Mouse (Mus musculus) hindbrain, embryonic 10.5 days (tissue): ENCODE data around the gene Slc12a8. TPM values are rescaled to one million over a fixed set of nuclear protein-coding genes. Genes with fewer than 3 reads are reported as not detected.

ENCODE experiments used
- DNase-seq: peaks from one replicate; pipeline ENCODE4 v3.0.0-alpha.2; 2017; ENCODE audit warnings: low spot score
- H3K27ac ChIP-seq: fragments of 300-500 bp; sonication (generic); 2 replicates; pipeline ENCODE4 v1.5.1; 2016; ENCODE audit warnings: mild to moderate bottlenecking, moderate library complexity
- H3K27me3 ChIP-seq: fragments of 300-500 bp; sonication (generic); 2 replicates; pipeline ENCODE4 v1.6.1; 2016; ENCODE audit warnings: mild to moderate bottlenecking; ENCODE audit not compliant: poor library complexity, insufficient read depth, severe bottlenecking
- H3K36me3 ChIP-seq: fragments of 300-500 bp; sonication (generic); 2 replicates; pipeline ENCODE4 v1.6.1; 2016; ENCODE audit warnings: mild to moderate bottlenecking, moderate library complexity
- H3K4me1 ChIP-seq: fragments of 300-500 bp; sonication (generic); replicated peaks from 2 replicates; pipeline ENCODE4 v1.6.1; 2016; ENCODE audit warnings: mild to moderate bottlenecking
- H3K4me3 ChIP-seq: fragments of 300-500 bp; sonication (generic); 2 replicates; pipeline ENCODE4 v1.5.1; 2016; ENCODE audit warnings: mild to moderate bottlenecking, moderate library complexity
- H3K9me3 ChIP-seq: fragments of 300-500 bp; sonication (generic); 2 replicates; pipeline ENCODE4 v1.6.1; 2016; ENCODE audit warnings: mild to moderate bottlenecking, moderate library complexity
- WGBS: fragments of 180-500 bp; shearing (Covaris S2); methylation state at CpG from one replicate; pipeline ENCODE4 v1.1.7; 2016; 5-methylcytosine and 5-hydroxymethylcytosine counted together
- polyA plus RNA-seq: library from polyadenylated mRNA; unstranded; fragments of >200 nt; fragmentation: Nextera tagmentation; extraction: Ambion mirVana; gene quantifications from 2 replicates; pipeline ENCODE4 v1.2.1, GENCODE M21; 2016

Gene Slc12a8
- polyA plus RNA-seq, 1 experiment from 2014 or later: 0.81 TPM

- peak overlapping the region; percentile 94 for H3K27ac ChIP-seq
- no peak for DNase-seq
- H3K9me3 ChIP-seq: no peaks in the 10 kb centered on the region
- peaks cover 18% of the 10 kb centered on the region for H3K36me3 ChIP-seq
- H3K4me3 ChIP-seq: peak overlapping the region; percentile 71
- H3K27me3 ChIP-seq: peaks cover 6% of the 10 kb centered on the region; the same call in 1 of the 2 replicates
- peaks cover 81% of the 10 kb centered on the region for H3K4me1 ChIP-seq
- 88% methylated on average over 1 of the region's 1 CpGs for WGBS
These were observed 168.9 kb downstream of the Slc12a8 start for GRCm38 (mm10) chr16:33686056-33686455.

GRCm38 (mm10) chr16:33687724-33688123, 170.6 kb downstream of the Slc12a8 start:
- DNase-seq: no peak
- Histone ChIP-seq H3K27ac (peak overlapping the region; percentile 94), H3K4me3 (peak overlapping the region; percentile 71), H3K36me3 (peaks cover 27% of the 10 kb centered on the region), H3K4me1 (peaks cover 89% of the 10 kb centered on the region), H3K9me3 (no peaks in the 10 kb centered on the region), H3K27me3 (peaks cover 5% of the 10 kb centered on the region; the same call in 1 of the 2 replicates)
- 74% methylated on average over 3 of the region's 3 CpGs for WGBS

- Histone ChIP-seq H3K27ac (peak overlapping the region; percentile 85), H3K36me3 (peaks cover 57% of the 10 kb centered on the region)
These were observed 174.0 kb downstream of the Slc12a8 start for GRCm38 (mm10) chr16:33690975-33691747.

GRCm38 (mm10) chr16:33693553-33693952, 176.4 kb downstream of the Slc12a8 start:
- Histone ChIP-seq H3K4me1 (peaks cover 73% of the 10 kb centered on the region), H3K27ac (no peak overlapping the region), H3K36me3 (peaks cover 47% of the 10 kb centered on the region), H3K9me3 (no peaks in the 10 kb centered on the region), H3K27me3 (no peaks in the 10 kb centered on the region), H3K4me3 (no peak overlapping the region)
- DNase-seq: no peak
- 87% methylated on average over 1 of the region's 1 CpGs for WGBS

More at GRCm38 (mm10) chr16:33690975-33691747, 174.0 kb downstream of the Slc12a8 start:
- 0 out of 2 replicates have a peak, but pooled peaks cover 1% of the 10 kb centered on the region for H3K27me3 ChIP-seq
- WGBS: 86% methylated on average over 6 of the region's 6 CpGs
- no peaks in the 10 kb centered on the region for H3K9me3 ChIP-seq
- DNase-seq: no peak
- H3K4me1 ChIP-seq: peaks cover 75% of the 10 kb centered on the region
- H3K4me3 ChIP-seq: no peak overlapping the region

GRCm38 (mm10) chr16:33696811-33697575, 179.9 kb downstream of the Slc12a8 start:
- Histone ChIP-seq H3K4me1 (peaks cover 69% of the 10 kb centered on the region), H3K27ac (peak overlapping the region; percentile 83)

GRCm38 (mm10) chr16:33697576-33698276, 180.6 kb downstream of the Slc12a8 start:
- no peaks in the 10 kb centered on the region for H3K27me3 ChIP-seq
- no peak overlapping the region for H3K4me3 ChIP-seq
- H3K4me1 ChIP-seq: peaks cover 63% of the 10 kb centered on the region
- H3K36me3 ChIP-seq: peaks cover 43% of the 10 kb centered on the region
- no peaks in the 10 kb centered on the region for H3K9me3 ChIP-seq
- peak overlapping the region; percentile 83 for H3K27ac ChIP-seq
- DNase-seq: no peak
- 38% methylated on average over 9 of the region's 9 CpGs for WGBS

More at GRCm38 (mm10) chr16:33696811-33697575, 179.9 kb downstream of the Slc12a8 start:
- H3K9me3 ChIP-seq: no peaks in the 10 kb centered on the region
- 72% methylated on average over 13 of the region's 13 CpGs for WGBS
- H3K4me3 ChIP-seq: no peak overlapping the region
- no peak for DNase-seq
- H3K36me3 ChIP-seq: peaks cover 50% of the 10 kb centered on the region
- no peaks in the 10 kb centered on the region for H3K27me3 ChIP-seq

GRCm38 (mm10) chr16:33698277-33698790, 181.2 kb downstream of the Slc12a8 start:
- Histone ChIP-seq H3K27me3 (no peaks in the 10 kb centered on the region), H3K36me3 (peaks cover 37% of the 10 kb centered on the region), H3K27ac (peak overlapping the region; percentile 83), H3K9me3 (no peaks in the 10 kb centered on the region), H3K4me3 (no peak overlapping the region), H3K4me1 (peaks cover 68% of the 10 kb centered on the region)
- 74% methylated on average over 12 of the region's 12 CpGs for WGBS
- no peak for DNase-seq

GRCm38 (mm10) chr16:33700584-33700983, 183.5 kb downstream of the Slc12a8 start:
- WGBS: 70% methylated on average over 5 of the region's 5 CpGs
- no peak for DNase-seq
- no peaks in the 10 kb centered on the region for H3K27me3 ChIP-seq
- H3K36me3 ChIP-seq: peaks cover 24% of the 10 kb centered on the region
- no peak overlapping the region for H3K4me3 ChIP-seq
- no peak overlapping the region for H3K27ac ChIP-seq
- no peaks in the 10 kb centered on the region for H3K9me3 ChIP-seq
- peaks cover 80% of the 10 kb centered on the region for H3K4me1 ChIP-seq

- Histone ChIP-seq H3K27ac (no peak overlapping the region), H3K36me3 (peaks cover 30% of the 10 kb centered on the region), H3K4me1 (peaks cover 68% of the 10 kb centered on the region), H3K27me3 (no peaks in the 10 kb centered on the region), H3K4me3 (no peak overlapping the region), H3K9me3 (no peaks in the 10 kb centered on the region)
- WGBS: 92% methylated on average over 4 of the region's 4 CpGs
- no peak for DNase-seq
These were observed 184.7 kb downstream of the Slc12a8 start for GRCm38 (mm10) chr16:33701872-33702271.

- no peaks in the 10 kb centered on the region for H3K9me3 ChIP-seq
- 86% methylated on average over 9 of the region's 9 CpGs for WGBS
- peak overlapping the region; percentile 35; the same call in 1 of the 2 replicates for H3K27ac ChIP-seq
- no peak for DNase-seq
- H3K4me3 ChIP-seq: no peak overlapping the region
- peaks cover 50% of the 10 kb centered on the region for H3K36me3 ChIP-seq
- peaks cover 47% of the 10 kb centered on the region for H3K4me1 ChIP-seq
- H3K27me3 ChIP-seq: no peaks in the 10 kb centered on the region
These were observed 187.2 kb downstream of the Slc12a8 start for GRCm38 (mm10) chr16:33704289-33704688.

- Histone ChIP-seq H3K36me3 (peaks cover 51% of the 10 kb centered on the region), H3K9me3 (no peaks in the 10 kb centered on the region), H3K27me3 (no peaks in the 10 kb centered on the region), H3K4me3 (no peak overlapping the region), H3K4me1 (peaks cover 37% of the 10 kb centered on the region), H3K27ac (peak overlapping the region; percentile 56)
- DNase-seq: no peak
- WGBS: 23% methylated on average over 6 of the region's 6 CpGs
These were observed 188.1 kb downstream of the Slc12a8 start for GRCm38 (mm10) chr16:33705258-33705657.

- WGBS: 92% methylated on average over 14 of the region's 14 CpGs
- H3K4me3 ChIP-seq: no peak overlapping the region
- H3K27ac ChIP-seq: no peak overlapping the region
- peaks cover 30% of the 10 kb centered on the region for H3K4me1 ChIP-seq
- peaks cover 61% of the 10 kb centered on the region for H3K36me3 ChIP-seq
- H3K9me3 ChIP-seq: no peaks in the 10 kb centered on the region
- DNase-seq: no peak
- H3K27me3 ChIP-seq: no peaks in the 10 kb centered on the region
These were observed 189.2 kb downstream of the Slc12a8 start for GRCm38 (mm10) chr16:33706111-33706890.
